Mouse (Mus musculus) naive thymus-derived CD4-positive, alpha-beta T cell, adult 2 months (primary cell): ENCODE measurements around the gene Plek.
A peak's percentile ranks its signal among the peaks of the same experiment; 100 is the strongest.

Source experiments
- DNase-seq: peaks from one replicate; pipeline ENCODE4 v3.0.0-alpha.2; 2011; ENCODE audit warnings: low read depth

Gene Plek

GRCm38 (mm10) chr11:16950226-16950975 lies 101.8 kb downstream of the Plek start:
- DNase-seq = no peak

- DNase-seq = peak; percentile 43
Measured at GRCm38 (mm10) chr11:16948756-16949155, 103.4 kb downstream of the Plek start.

GRCm38 (mm10) chr11:16943016-16943415 lies 109.2 kb downstream of the Plek start:
- DNase-seq = no peak

DNA sequence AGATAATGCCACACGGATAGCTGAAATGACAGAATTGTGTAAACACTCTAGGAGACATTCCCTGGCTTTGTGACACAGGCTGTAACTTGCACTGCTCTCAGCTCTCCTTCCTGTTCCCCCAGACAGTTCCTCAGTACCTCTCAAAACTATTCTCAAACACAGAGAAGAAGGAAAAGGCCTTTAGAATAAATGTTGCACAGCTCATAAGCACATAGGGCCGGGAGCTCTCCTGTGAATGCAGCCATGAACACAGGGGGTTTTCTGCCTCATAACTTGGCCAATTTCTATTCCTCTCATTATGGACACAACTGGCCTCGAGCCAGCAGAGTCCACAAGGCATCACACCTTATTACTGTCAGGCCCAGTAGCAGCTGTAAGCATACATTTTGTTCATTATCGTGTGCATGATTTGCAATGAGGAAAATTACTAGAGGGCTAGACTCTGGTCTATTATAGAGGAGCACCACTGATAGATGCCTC lies 110.2 kb downstream of the Plek start:
- no peak for DNase-seq

DNA sequence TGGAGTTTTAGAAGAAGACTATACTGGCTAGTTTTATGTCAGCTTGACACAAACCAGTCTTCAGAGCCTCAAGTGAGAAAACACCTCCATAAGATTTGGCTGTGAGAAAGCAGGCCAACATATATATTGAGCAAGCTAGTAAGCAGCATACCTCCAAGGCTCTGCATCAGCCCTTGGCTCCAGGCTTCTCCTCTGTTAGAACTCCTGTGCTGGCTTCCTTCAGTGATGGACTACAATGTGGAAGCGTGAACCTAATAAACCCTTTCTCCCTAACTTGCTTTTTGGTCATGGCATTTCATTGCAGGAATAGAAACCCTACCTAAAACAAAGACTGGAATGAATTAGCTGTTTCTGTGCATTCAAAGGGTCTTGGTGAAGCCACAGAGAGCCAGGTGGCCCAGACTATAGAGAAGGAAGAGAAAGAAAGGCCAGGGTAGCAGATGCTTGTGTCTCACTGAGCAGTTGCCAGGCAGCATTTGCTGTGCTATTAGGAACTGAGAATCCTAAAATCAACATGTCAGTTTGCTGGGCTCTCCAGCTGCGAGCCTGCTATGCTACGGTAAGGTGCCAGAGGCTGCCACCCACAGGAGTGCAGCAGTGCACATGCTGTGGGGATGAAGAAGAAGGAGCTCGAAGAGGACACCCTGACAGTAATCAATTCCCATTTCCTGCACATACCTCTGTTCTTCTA lies 110.9 kb downstream of the Plek start:
- no peak for DNase-seq

GRCm38 (mm10) chr11:16935577-16936236 lies 116.5 kb downstream of the Plek start:
- DNase-seq = no peak

DNA sequence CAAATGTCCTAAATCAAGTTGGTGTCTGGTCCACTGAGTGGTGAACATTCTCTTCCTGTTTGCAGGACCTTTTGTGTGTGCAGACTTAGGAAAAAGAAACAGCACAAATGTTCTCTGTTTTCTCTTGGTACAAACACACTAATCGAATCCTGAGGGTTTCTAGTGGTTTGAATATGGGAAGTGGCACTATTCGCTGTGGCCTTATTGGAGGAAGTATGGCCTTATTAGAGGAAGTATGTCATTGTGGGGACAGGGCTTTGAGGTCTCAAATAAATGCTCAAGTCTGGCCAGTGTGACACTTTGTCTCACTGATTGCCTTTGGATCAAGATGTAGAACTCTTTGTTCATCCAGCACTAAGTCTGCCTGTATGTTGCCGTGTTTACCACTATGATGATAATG lies 120.0 kb downstream of the Plek start:
- no peak for DNase-seq
